Mouse (Mus musculus) thymus, postnatal 0 days (tissue): ENCODE data around the gene Gipc1. TPM values are rescaled to one million over a fixed set of nuclear protein-coding genes. Genes with fewer than 3 reads are reported as not detected.
A peak's percentile ranks its signal among the peaks of the same experiment; 100 is the strongest.

Source experiments
- DNase-seq: peaks from one replicate; pipeline ENCODE4 v3.0.0-alpha.2; 2015; ENCODE audit warnings: low spot score
- polyA plus RNA-seq: library from polyadenylated mRNA; unstranded; fragments of >200 nt; fragmentation: Nextera tagmentation; extraction: Ambion mirVana; gene quantifications from 2 replicates; pipeline ENCODE4 v1.2.1, GENCODE M21; 2015

Gene Gipc1
- polyA plus RNA-seq, 1 experiment from 2014 or later, result 90.6 TPM

GRCm38 (mm10) chr8:83647511-83647910 lies 5.0 kb upstream of the Gipc1 start:
- DNase-seq, result no peak

DNA sequence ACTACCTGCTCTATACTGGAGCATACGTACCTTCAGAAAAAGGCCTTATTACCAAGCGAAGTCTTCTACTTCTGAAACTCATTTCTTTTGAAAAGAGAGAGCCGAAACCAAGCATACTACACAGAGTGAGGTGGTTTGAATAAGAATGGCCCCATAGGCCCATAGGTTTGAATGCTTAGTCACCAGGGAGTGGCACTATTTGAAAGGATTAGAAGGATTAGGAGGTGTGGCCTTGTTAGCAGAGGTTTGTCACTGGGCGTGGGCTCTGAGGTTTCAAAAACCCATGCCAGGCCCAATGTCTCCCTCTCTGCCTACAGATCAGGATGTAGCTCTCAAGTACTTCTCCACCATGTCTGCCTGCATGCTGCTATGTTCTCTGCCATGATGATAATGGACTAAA lies 4.4 kb upstream of the Gipc1 start:
- no peak for DNase-seq

DNA sequence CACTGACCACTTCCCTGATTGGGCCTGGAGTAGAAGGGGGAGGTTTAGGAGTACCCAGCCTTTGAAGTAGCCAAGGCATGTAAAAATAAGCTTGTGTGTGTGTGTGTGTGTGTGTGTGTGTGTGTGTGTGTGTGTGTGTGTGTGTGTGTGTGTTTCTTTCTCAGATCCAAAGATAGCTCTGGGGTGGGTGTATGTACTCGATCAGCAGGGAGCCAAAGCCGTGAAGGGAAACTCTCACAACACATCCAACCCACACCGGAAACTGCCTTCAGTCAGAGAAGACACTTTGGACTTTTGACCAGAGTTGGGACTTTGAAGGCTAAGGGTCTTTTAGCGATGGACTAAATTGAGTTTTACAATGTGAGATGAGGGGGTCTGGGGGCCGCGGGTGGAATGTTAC lies 2.8 kb upstream of the Gipc1 start:
- DNase-seq, result no peak

GRCm38 (mm10) chr8:83652744-83653661 lies 526 bp downstream of the Gipc1 start:
- peak; percentile 42 for DNase-seq

- DNase-seq, result no peak
These were observed 1.2 kb downstream of the Gipc1 start for GRCm38 (mm10) chr8:83653662-83654017.

GRCm38 (mm10) chr8:83654725-83655124 lies 2.2 kb downstream of the Gipc1 start:
- no peak for DNase-seq

DNA sequence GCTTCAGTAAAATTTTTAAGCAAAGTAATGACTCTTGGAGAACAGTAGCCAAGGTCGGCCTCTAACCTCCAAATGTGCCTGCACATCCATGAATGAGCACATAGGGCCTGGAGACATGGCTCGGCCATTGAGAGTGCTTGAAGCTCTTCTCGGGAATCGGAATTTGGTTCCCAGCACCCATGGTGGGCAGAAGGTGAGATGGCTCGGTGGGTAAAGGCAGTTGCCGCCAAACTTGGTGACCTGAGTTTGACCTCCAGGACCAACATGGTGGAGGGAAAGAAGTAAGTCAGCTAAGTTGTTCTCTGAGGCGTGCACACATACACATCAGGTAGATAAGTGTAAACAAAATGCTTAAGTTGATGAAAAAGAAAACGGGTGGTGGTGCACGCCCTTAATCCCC lies 3.6 kb downstream of the Gipc1 start:
- no peak for DNase-seq

- DNase-seq, result no peak
These were observed 4.2 kb downstream of the Gipc1 start for GRCm38 (mm10) chr8:83656484-83657246.

DNA sequence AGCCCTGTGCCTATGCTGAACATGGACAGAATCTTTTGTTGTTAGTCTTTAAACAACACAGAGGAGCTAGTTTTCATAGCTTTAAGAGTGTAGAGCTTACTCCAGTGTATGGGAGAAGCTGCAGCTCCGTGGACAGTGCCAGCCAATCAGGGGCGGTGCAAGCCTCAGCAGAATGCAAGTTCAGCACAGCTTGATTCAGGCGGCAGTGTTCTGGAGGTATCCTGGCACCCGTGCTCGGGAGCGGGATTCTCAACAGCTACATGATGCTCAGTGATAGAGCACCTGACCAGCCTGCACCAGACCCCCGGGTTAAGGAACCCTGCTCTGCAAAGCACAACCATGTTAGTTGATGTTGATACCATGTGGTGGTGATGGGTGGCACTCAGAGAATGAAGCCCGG lies 8.1 kb downstream of the Gipc1 start:
- no peak for DNase-seq

DNA sequence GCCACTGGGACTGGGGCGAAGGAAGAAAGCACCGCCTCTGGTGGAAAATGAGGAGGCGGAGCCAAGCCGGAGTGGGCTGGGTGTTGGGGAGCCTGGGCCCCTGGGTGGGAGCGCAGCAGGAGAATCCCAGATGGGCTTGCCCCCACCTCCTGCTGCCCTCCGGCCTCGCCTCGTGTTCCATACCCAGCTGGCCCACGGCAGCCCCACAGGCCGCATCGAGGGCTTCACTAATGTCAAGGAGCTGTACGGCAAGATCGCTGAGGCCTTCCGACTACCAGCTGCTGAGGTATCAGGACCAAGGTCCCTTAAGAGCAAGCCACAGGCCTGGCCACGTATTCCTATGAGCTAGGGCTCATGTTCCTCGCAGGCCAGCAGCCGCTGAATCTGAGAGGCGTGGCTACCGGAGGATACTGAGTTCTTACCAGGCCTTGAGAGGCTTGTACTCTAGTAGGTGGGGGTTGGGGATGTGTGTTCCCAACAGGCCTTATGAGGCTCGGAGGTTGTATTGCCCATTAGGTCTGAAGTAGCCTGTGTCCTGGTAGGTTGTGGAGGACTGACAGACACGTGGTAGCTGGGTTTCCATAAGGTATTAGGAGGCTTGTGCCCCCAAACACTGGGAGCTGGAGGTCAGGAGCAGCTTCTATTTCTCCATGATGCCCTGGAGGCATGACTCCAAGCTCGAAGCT lies 8.7 kb downstream of the Gipc1 start:
- DNase-seq, result no peak

- DNase-seq, result peak; percentile 87
These were observed 9.9 kb downstream of the Gipc1 start for GRCm38 (mm10) chr8:83662421-83662826.

DNA sequence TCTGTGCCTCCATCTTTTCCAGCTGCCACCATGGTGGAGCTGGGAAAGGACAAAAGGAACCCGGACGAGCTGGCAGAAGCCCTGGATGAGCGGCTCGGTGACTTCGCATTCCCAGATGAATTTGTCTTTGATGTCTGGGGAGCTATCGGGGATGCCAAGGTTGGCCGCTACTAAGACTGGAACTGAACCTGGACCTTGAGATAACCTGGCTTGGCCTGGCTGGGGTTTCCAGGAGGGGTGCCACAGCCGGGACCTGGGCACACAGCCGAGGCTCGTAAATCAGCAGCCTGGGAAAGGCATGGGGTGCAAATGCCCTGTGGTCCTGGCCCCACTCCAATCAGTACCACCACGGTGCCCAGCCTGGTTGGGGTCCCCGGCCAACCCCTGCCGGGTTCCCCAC lies 11.6 kb downstream of the Gipc1 start:
- no peak for DNase-seq

DNA sequence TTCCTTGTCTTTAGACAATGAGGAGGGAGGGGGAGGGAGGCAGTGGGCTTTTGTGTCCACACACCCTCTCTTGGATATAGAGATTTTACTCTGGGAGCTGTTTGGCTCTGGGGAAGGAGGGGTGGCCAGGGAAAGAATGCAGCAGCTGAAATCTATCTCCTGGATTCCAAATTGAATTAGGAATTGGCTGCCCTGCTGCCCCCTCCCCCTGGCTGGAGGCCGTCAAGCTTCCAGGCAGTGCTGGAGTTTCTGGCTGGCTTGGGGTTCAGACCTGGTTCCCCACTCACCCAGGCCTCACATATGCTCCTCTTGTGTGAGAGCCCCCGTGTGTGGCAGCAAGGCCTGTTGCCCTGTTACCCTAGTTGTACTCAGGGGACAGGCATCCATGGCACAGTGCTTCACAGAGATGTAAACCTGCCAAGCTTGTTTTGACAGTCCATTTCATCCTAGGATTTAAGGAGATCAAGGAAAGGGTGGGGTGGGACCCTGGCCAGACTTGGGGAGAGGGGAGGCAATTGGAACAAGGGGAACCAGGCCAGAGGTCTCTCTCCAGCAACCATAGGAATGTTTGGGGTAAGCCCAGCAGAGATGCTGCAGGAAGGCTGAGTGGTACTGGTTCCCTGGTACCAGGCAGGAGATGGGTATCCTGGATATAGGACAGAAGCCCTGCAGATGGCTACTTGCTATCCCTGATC lies 12.6 kb downstream of the Gipc1 start:
- no peak for DNase-seq

DNA sequence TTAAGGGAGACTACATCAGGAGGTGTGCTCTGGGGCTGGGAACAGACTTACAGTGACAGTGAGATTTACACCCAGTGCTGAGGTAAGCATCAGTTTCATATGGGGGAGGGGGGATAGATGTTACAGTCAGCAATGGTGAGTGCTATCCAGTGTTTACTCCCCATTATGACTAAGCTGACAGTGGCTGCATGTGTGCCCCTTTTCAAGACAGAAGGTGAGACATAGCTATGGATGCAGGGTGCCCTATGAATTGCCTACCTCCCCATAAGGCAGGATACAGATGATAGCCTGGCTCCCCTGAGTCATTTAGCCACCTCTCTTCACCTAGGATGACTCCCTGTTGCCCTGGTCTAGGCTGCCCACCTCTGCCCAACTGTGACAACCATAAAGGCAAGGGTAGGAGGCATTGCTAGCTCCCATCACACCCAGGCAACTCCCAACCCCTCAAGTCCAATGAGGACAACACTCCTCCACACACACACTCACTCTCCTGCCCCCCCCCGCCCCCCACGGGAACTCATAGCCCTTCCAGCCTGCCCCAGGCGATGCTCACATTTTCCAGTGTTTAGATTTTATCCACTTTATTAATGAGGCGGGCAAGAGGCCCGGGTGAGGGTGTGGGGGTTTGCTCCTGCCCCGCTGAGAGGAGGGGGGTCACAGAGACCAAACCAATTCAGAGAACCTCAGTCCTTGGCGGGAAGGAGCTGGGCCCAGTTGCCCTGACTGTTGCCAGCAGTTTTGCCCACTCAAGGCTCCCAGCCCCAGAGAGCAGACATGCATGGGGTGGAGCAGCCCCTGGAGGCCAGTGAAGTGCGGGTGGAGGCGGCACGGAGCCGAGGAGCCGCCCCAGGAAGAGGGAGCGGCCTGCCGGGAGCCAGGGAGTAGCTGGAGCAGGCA lies 13.7 kb downstream of the Gipc1 start, which contains the start of gene Ptger1:
Gene Ptger1 (plus strand): TSS at position 710 of the 897 bp plus-strand sequence.
- DNase-seq, result no peak

DNA sequence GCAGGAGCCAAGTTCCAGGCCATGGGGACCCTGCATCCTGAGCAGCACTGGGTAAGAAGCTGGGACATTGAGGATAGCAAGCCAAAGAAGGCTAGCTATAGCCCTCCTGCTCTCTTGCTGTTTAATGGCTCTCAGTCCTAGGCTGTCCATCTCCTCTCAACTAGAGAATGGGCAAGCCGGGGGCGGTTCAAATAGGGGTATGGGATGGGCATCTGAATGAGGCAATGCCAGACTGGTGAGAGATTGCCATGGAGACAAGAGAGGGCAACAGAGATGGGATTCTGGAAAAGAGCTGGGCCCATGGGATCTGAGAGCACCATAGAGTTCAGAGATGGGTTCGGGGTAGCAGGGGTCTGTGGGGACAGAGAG lies 14.4 kb downstream of the Gipc1 start:
- DNase-seq, result no peak

DNA sequence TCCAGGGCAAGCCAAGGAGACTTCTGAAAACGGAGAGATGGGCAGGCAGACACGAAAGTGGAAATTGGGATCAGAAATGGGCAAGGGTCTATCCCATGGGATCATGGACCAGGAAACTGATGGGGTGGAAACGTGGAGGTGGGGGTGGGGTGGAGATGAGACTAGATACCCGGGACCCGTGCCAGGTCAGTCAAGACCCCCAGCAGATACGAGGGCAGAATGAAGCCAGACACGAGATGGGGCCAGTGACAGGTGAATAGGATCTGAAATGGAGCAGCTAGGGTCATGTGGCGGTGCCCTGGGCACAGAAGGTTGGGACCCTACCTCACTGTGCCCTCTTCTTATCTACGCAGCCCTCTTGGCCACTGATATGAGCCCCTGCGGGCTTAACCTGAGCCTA lies 15.0 kb downstream of the Gipc1 start:
- no peak for DNase-seq

- peak; percentile 67 for DNase-seq
These were observed 15.8 kb downstream of the Gipc1 start for GRCm38 (mm10) chr8:83668010-83668916.

- DNase-seq, result no peak
These were observed 16.5 kb downstream of the Gipc1 start for GRCm38 (mm10) chr8:83669013-83669412.

- no peak for DNase-seq
These were observed 20.5 kb downstream of the Gipc1 start for GRCm38 (mm10) chr8:83672936-83673335.
